In the genomic region with DNA sequence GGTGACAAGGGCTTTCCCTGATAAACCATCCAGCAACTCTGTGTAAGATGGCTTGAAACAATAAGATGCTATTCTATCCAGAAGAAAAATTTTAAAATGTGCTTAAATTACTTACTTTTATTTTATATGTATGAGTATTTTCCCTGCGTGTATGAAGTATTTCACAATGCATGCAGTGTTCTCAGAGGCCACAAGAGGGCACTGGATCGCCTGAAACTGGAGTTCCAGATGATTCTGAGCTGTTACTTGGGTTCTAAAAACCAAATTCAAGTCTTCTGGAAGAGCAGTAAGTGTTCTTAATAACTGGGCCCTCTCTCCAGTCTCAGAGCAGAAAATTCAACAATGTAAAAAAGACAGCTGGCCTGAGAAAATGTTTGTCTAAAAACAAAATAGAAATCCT, we compare ENCODE assay signal across 8 mouse cellular contexts. TPM values are rescaled to one million over a fixed set of nuclear protein-coding genes. Genes with fewer than 3 reads are reported as not detected.
DNase-seq lines count a peak whose midpoint lies in the region; ATAC-seq lines count a peak whose summit lies in the region.

No protein-coding gene starts in this region.

- H3K27ac ChIP-seq in neural tube, embryonic 15.5 days (replicated peaks) = no peak overlapping the region
- H3K27ac ChIP-seq in limb, embryonic 11.5 days (replicated peaks; ENCODE audit: low read depth, low read length) = no peak overlapping the region

- no peaks in the 10 kb centered on the region for H3K9me3 ChIP-seq in neural tube, embryonic 15.5 days (replicated peaks)
- H3K9me3 ChIP-seq in limb, embryonic 11.5 days (ENCODE audit: control insufficient read depth, low read length) = no peaks in the 10 kb centered on the region

- WGBS in neural tube, embryonic 15.5 days = 9% methylated on average over 2 of the region's 2 CpGs
- WGBS in limb, embryonic 11.5 days = 17% methylated on average over 2 of the region's 2 CpGs

- no peak overlapping the region for H3K9ac ChIP-seq in neural tube, embryonic 15.5 days (replicated peaks)
- H3K9ac ChIP-seq in limb, embryonic 11.5 days (ENCODE audit: low read length) = no peak overlapping the region

- no peaks in the 10 kb centered on the region for H3K27me3 ChIP-seq in neural tube, embryonic 15.5 days (replicated peaks)
- no peaks in the 10 kb centered on the region for H3K27me3 ChIP-seq in limb, embryonic 11.5 days (ENCODE audit: control insufficient read depth, insufficient read depth, low read length)

- peaks cover 8% of the 10 kb centered on the region; the same call in 1 of the 2 replicates for H3K36me3 ChIP-seq in neural tube, embryonic 15.5 days
- no peaks in the 10 kb centered on the region for H3K36me3 ChIP-seq in limb, embryonic 11.5 days (ENCODE audit: control insufficient read depth, insufficient read depth, low read length)

- H3K4me3 ChIP-seq in neural tube, embryonic 15.5 days (replicated peaks) = no peak overlapping the region
- no peak overlapping the region for H3K4me3 ChIP-seq in limb, embryonic 11.5 days (ENCODE audit: low read depth, low read length)

- no peak overlapping the region for H3K4me2 ChIP-seq in neural tube, embryonic 15.5 days
- no peak overlapping the region for H3K4me2 ChIP-seq in limb, embryonic 11.5 days (ENCODE audit: low read depth, severe bottlenecking)

- no peaks in the 10 kb centered on the region for H3K4me1 ChIP-seq in neural tube, embryonic 15.5 days
- H3K4me1 ChIP-seq in limb, embryonic 11.5 days (ENCODE audit: control insufficient read depth, insufficient read depth, low read length) = no peaks in the 10 kb centered on the region

- DNase-seq in neural tube, embryonic 10.5 days (ENCODE audit: extremely low spot score, low spot score) = peak; percentile 43
- DNase-seq in T-cell, adult 2 months (ENCODE audit: low spot score) = peak; percentile 46
- peak; percentile 74 to 86 for DNase-seq in cerebellum, postnatal 25 days
- peak; percentile 73 for DNase-seq in induced T-regulatory cell, adult 2 months (ENCODE audit: low read depth)
- DNase-seq in limb, embryonic 11.5 days (ENCODE audit: low spot score) = peak; percentile 67
- peak; percentile 44 for DNase-seq in retina, postnatal 7 days (ENCODE audit: low read depth, low spot score)

- no peak for ATAC-seq in neural tube, embryonic 15.5 days (ENCODE audit: low FRiP score)
- no peak for ATAC-seq in limb, embryonic 11.5 days (ENCODE audit: insufficient number of reproducible peaks, low FRiP score, low TSS enrichment, low read depth)
- ATAC-seq in erythroid progenitor cell, adult 5-6 weeks (replicated peaks; ENCODE audit: low FRiP score, poor library complexity, severe bottlenecking) = no peak

RNA-seq across cellular contexts. Expression of gene Mterf2, which starts 26.4 kb away (rescaled TPM):
- polyA plus RNA-seq in neural tube, embryonic 15.5 days (2015; fragmentation: Nextera tagmentation; extraction: Ambion mirVana) = 25.3 and 25.9 TPM in 2 replicates
- polyA plus RNA-seq in limb, embryonic 11.5 days (2014; fragmentation: Nextera tagmentation; extraction: Ambion mirVana) = 24.4 and 27.6 TPM in 2 replicates
- total RNA-seq in erythroid progenitor cell, adult 5-6 weeks (2015; ENCODE audit: low replicate concordance) = 11.2 TPM in 1 of 2 replicates, not detected in the other
- total RNA-seq in erythroid progenitor cell, adult 5-6 weeks (2017; ENCODE audit: low replicate concordance) = 4.2 TPM in 1 of 2 replicates, not detected in the other

RNA-seq across cellular contexts. Expression of gene Cry1, which starts 30.7 kb away (rescaled TPM):
- 30.7 and 33.8 TPM in 2 replicates for polyA plus RNA-seq in neural tube, embryonic 15.5 days (2015; fragmentation: Nextera tagmentation; extraction: Ambion mirVana)
- 37.4 and 38.5 TPM in 2 replicates for polyA plus RNA-seq in limb, embryonic 11.5 days (2014; fragmentation: Nextera tagmentation; extraction: Ambion mirVana)
- total RNA-seq in erythroid progenitor cell, adult 5-6 weeks (2015; ENCODE audit: low replicate concordance) = 2.9 and 7.1 TPM in 2 replicates
- total RNA-seq in erythroid progenitor cell, adult 5-6 weeks (2017; ENCODE audit: low replicate concordance) = 6.9 and 7.6 TPM in 2 replicates

RNA-seq across cellular contexts. Expression of gene Tmem263, which starts 51.8 kb away (rescaled TPM):
- 52.9 and 59.0 TPM in 2 replicates for polyA plus RNA-seq in neural tube, embryonic 15.5 days (2015; fragmentation: Nextera tagmentation; extraction: Ambion mirVana)
- polyA plus RNA-seq in limb, embryonic 11.5 days (2014; fragmentation: Nextera tagmentation; extraction: Ambion mirVana) = 81.7 and 90.6 TPM in 2 replicates
- 10.1 and 11.7 TPM in 2 replicates for total RNA-seq in erythroid progenitor cell, adult 5-6 weeks (2015; ENCODE audit: low replicate concordance)
- 4.4 and 12.6 TPM in 2 replicates for total RNA-seq in erythroid progenitor cell, adult 5-6 weeks (2017; ENCODE audit: low replicate concordance)

RNA-seq across cellular contexts. Expression of gene Fhl4, which starts 51.9 kb away (rescaled TPM):
- 1.6 and 2.2 TPM in 2 replicates for polyA plus RNA-seq in neural tube, embryonic 15.5 days (2015; fragmentation: Nextera tagmentation; extraction: Ambion mirVana)
- polyA plus RNA-seq in limb, embryonic 11.5 days (2014; fragmentation: Nextera tagmentation; extraction: Ambion mirVana) = 1.1 and 1.5 TPM in 2 replicates
- total RNA-seq in erythroid progenitor cell, adult 5-6 weeks (2015; ENCODE audit: low replicate concordance) = not detected in 2 replicates
- total RNA-seq in erythroid progenitor cell, adult 5-6 weeks (2017; ENCODE audit: low replicate concordance) = not detected in 2 replicates
